In the genomic region with DNA sequence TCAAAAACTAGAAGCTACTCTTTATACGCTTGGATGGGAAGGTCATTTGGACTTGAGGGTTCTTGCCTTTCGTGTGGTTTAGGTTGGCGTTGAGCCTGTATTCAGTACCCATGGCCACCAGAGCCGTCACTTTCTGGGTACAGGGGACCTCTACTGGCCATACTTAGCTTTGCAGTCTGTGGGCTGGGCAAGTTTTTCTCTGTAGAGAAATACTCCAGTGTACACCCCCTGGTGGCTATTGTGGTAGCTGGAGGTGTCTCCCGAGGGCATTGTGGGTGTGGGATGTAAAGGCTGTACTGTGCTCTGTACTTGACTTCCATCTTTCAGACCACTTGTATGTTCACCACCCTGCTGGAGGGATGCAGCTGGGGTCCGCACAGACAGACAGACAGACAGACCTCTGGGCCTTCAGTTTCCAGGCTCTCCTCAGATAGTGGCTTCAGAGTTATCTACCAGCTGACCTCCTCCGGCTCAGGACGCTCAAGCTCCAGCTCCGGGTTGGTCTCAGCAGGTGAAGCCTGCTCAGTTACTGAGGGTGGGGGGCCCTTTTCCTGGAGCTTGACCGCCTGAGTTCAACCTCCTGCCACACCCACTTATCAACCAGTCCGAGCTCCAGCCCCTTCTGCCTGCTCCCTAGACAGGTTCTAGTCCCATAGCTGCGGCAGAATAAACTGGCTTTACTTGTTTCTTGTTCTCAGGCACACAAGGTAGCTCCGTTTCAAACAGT, we compare ENCODE assay signal across 8 mouse cellular contexts. TPM values are rescaled to one million over a fixed set of nuclear protein-coding genes. Genes with fewer than 3 reads are reported as not detected.
DNase-seq lines count a peak whose midpoint lies in the region; ATAC-seq and TF ChIP-seq lines count a peak whose summit lies in the region.

No protein-coding gene starts in this region.

- H3K9me3 ChIP-seq in heart, embryonic 11.5 days (replicated peaks; ENCODE audit: control insufficient read depth, low read length), result no peaks in the 10 kb centered on the region
- H3K9me3 ChIP-seq in kidney, embryonic 15.5 days (replicated peaks), result no peaks in the 10 kb centered on the region
- no peaks in the 10 kb centered on the region for H3K9me3 ChIP-seq in limb, embryonic 15.5 days

- peak overlapping the region; percentile 36 for H3K4me2 ChIP-seq in heart, embryonic 11.5 days
- H3K4me2 ChIP-seq in kidney, embryonic 15.5 days, result peak overlapping the region; percentile 25; the same call in 1 of the 2 replicates
- H3K4me2 ChIP-seq in limb, embryonic 15.5 days, result no peak overlapping the region

- ATAC-seq in erythroblast, adult 5-6 weeks (replicated peaks; ENCODE audit: low FRiP score, poor library complexity, severe bottlenecking), result peak; percentile 100
- ATAC-seq in heart, embryonic 11.5 days (replicated peaks; ENCODE audit: insufficient number of reproducible peaks, low FRiP score, low TSS enrichment), result peak; percentile 63
- ATAC-seq in kidney, embryonic 15.5 days (replicated peaks; ENCODE audit: low FRiP score), result peak; percentile 92
- ATAC-seq in limb, embryonic 15.5 days (ENCODE audit: insufficient number of reproducible peaks, low FRiP score, low TSS enrichment, low read depth), result 0 out of 2 replicates have a peak, but pooled peaks have one; percentile 35

- no peak overlapping the region for H3K4me3 ChIP-seq in C2C12 (ENCODE audit: insufficient read depth, poor library complexity, severe bottlenecking)
- H3K4me3 ChIP-seq in heart, embryonic 11.5 days (ENCODE audit: low read depth, low read length), result no peak overlapping the region
- no peak overlapping the region for H3K4me3 ChIP-seq in kidney, embryonic 15.5 days (replicated peaks)
- H3K4me3 ChIP-seq in limb, embryonic 15.5 days, result no peak overlapping the region

- H3ac ChIP-seq in C2C12 (ENCODE audit: control insufficient read depth, insufficient read length, low read depth), result no peak overlapping the region

- peak; percentile 84 for TF ChIP-seq CTCF in C2C12 (IDR thresholded peaks at IDR 0.05; ENCODE audit: control insufficient read depth, insufficient read depth, insufficient read length)

- no peaks in the 10 kb centered on the region for H3K4me1 ChIP-seq in heart, embryonic 11.5 days (ENCODE audit: control insufficient read depth, insufficient read depth, low read length)
- no peaks in the 10 kb centered on the region for H3K4me1 ChIP-seq in kidney, embryonic 15.5 days
- H3K4me1 ChIP-seq in limb, embryonic 15.5 days, result no peaks in the 10 kb centered on the region

- DNase-seq in brain, adult 2 months (ENCODE audit: low read depth, low spot score), result peak; percentile 90
- peak; percentile 82 to 88 for DNase-seq in monocyte, adult 2 months (ENCODE audit: low read depth in 1 of 2, low spot score in 2 of 2)
- peak; percentile 93 to 95 for DNase-seq in spleen, postnatal 4 days (ENCODE audit: low spot score in 2 of 2)

- no peak overlapping the region for H3K27ac ChIP-seq in heart, embryonic 11.5 days (ENCODE audit: low read depth, low read length)
- no peak overlapping the region for H3K27ac ChIP-seq in kidney, embryonic 15.5 days
- no peak overlapping the region for H3K27ac ChIP-seq in limb, embryonic 15.5 days

- no peak overlapping the region for H3K9ac ChIP-seq in heart, embryonic 11.5 days (ENCODE audit: low read depth, low read length)
- H3K9ac ChIP-seq in kidney, embryonic 15.5 days, result no peak overlapping the region
- no peak overlapping the region for H3K9ac ChIP-seq in limb, embryonic 15.5 days

- H3K27me3 ChIP-seq in C2C12 (ENCODE audit: control insufficient read depth, insufficient read depth, insufficient read length), result no peaks in the 10 kb centered on the region
- H3K27me3 ChIP-seq in heart, embryonic 11.5 days (ENCODE audit: control insufficient read depth, insufficient read depth, low read length), result no peaks in the 10 kb centered on the region
- no peaks in the 10 kb centered on the region for H3K27me3 ChIP-seq in kidney, embryonic 15.5 days
- no peaks in the 10 kb centered on the region for H3K27me3 ChIP-seq in limb, embryonic 15.5 days

- H3K79me3 ChIP-seq in C2C12 (ENCODE audit: low read depth), result no peaks in the 10 kb centered on the region

- no peaks in the 10 kb centered on the region for H3K36me3 ChIP-seq in C2C12 (ENCODE audit: control insufficient read depth, insufficient read depth)
- H3K36me3 ChIP-seq in heart, embryonic 11.5 days (ENCODE audit: control insufficient read depth, insufficient read depth, low read length), result no peaks in the 10 kb centered on the region
- H3K36me3 ChIP-seq in kidney, embryonic 15.5 days, result no peaks in the 10 kb centered on the region
- H3K36me3 ChIP-seq in limb, embryonic 15.5 days, result no peaks in the 10 kb centered on the region

- 29% methylated on average over 13 of the region's 13 CpGs for WGBS in heart, embryonic 11.5 days (ENCODE audit: insufficient replicate concordance)
- WGBS in kidney, embryonic 15.5 days, result 35% methylated on average over 13 of the region's 13 CpGs
- WGBS in limb, embryonic 15.5 days, result 35% methylated on average over 13 of the region's 13 CpGs

- no peaks in the 10 kb centered on the region for H3K79me2 ChIP-seq in C2C12 (ENCODE audit: control insufficient read depth, insufficient read depth)

TF ChIP-seq in C2C12, 6 proteins besides CTCF, POLR2A, EP300 and RAD21:
- TF ChIP-seq USF1 (IDR thresholded peaks at IDR 0.05; ENCODE audit: low read depth) (no peak), MYOD1 (IDR thresholded peaks at IDR 0.05; ENCODE audit: control insufficient read depth, insufficient read length, low read depth) (no peak), MYOG (IDR thresholded peaks at IDR 0.05; ENCODE audit: control insufficient read depth, extremely low read depth, insufficient read length) (no peak), CEBPB (IDR thresholded peaks at IDR 0.05; ENCODE audit: low read depth) (no peak), FOSL1 (IDR thresholded peaks at IDR 0.05; ENCODE audit: insufficient read depth, low read length, poor library complexity, severe bottlenecking) (no peak), MAX (IDR thresholded peaks at IDR 0.05) (no peak)

RNA-seq across cellular contexts. Expression of a gene that starts 34.2 kb away (rescaled TPM):
- polyA plus RNA-seq in C2C12 (2012; fragmentation: generic; extraction: Trizol), result 25.8 TPM
- 24.6 and 26.8 TPM in 2 replicates for total RNA-seq in erythroblast, adult 5-6 weeks (2015; ENCODE audit: low replicate concordance)
- total RNA-seq in erythroblast, adult 5-6 weeks (2017; ENCODE audit: low replicate concordance), result 24.8 and 31.6 TPM in 2 replicates
- polyA plus RNA-seq in heart, embryonic 11.5 days (2014; fragmentation: Nextera tagmentation; extraction: Ambion mirVana), result 44.1 and 54.0 TPM in 2 replicates
- 67.1 and 73.9 TPM in 2 replicates for polyA plus RNA-seq in kidney, embryonic 15.5 days (2015; fragmentation: Nextera tagmentation; extraction: Ambion mirVana)
- 50.8 and 51.5 TPM in 2 replicates for polyA plus RNA-seq in limb, embryonic 15.5 days (2015; fragmentation: Nextera tagmentation; extraction: Ambion mirVana)

RNA-seq across cellular contexts. Expression of a gene that starts 45.3 kb away (rescaled TPM):
- 31.5 TPM for polyA plus RNA-seq in C2C12 (2012; fragmentation: generic; extraction: Trizol)
- total RNA-seq in erythroblast, adult 5-6 weeks (2015; ENCODE audit: low replicate concordance), result 14.4 and 28.6 TPM in 2 replicates
- total RNA-seq in erythroblast, adult 5-6 weeks (2017; ENCODE audit: low replicate concordance), result 16.7 and 28.5 TPM in 2 replicates
- polyA plus RNA-seq in heart, embryonic 11.5 days (2014; fragmentation: Nextera tagmentation; extraction: Ambion mirVana), result 91.9 and 105 TPM in 2 replicates
- polyA plus RNA-seq in kidney, embryonic 15.5 days (2015; fragmentation: Nextera tagmentation; extraction: Ambion mirVana), result 106 and 109 TPM in 2 replicates
- 79.9 and 85.3 TPM in 2 replicates for polyA plus RNA-seq in limb, embryonic 15.5 days (2015; fragmentation: Nextera tagmentation; extraction: Ambion mirVana)

Comparison
In these comparisons a context has a peak if more than half of its experiments do, and no peak if none do; other contexts are left out.
1. ATAC-seq: peak in every context shown above with its lines; median percentile 100 in erythroblast, adult 5-6 weeks; 92 in kidney, embryonic 15.5 days; 63 in heart, embryonic 11.5 days; 35 in limb, embryonic 15.5 days.